Mouse (Mus musculus): ENCODE data around the gene Tmed9.

DNA sequence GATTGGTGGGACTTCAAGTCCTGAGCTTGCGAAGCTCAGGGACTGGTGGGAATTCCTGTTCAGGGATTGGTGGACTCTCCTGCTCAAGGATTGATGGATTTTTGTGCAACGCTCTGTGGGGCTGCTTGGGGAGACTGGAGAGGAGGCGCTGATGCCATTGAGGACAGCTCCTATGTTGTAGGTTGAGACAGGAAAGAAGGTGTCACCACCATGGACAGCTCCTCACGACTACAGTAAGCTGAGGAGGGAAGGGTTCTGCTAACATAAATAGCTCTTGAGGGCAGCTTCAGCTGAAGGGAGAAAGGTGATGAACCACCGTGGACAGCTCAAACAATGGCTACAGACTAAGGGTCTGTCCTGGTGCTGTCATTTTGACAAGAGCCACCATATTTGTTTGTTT, 2.4 kb downstream of the Tmed9 start:
- TF ChIP-seq POLR2A (IDR thresholded peaks at IDR 0.05; ENCODE audit: borderline replicate concordance, low read depth, low read length) (no peak), CTCF (IDR thresholded peaks at IDR 0.05; ENCODE audit: low read depth, low read length) (no peak)

Data from bone marrow macrophage, adult 2 months (primary cell).